Mouse (Mus musculus): Measurements from ENCODE around the gene Serinc1.

DNA sequence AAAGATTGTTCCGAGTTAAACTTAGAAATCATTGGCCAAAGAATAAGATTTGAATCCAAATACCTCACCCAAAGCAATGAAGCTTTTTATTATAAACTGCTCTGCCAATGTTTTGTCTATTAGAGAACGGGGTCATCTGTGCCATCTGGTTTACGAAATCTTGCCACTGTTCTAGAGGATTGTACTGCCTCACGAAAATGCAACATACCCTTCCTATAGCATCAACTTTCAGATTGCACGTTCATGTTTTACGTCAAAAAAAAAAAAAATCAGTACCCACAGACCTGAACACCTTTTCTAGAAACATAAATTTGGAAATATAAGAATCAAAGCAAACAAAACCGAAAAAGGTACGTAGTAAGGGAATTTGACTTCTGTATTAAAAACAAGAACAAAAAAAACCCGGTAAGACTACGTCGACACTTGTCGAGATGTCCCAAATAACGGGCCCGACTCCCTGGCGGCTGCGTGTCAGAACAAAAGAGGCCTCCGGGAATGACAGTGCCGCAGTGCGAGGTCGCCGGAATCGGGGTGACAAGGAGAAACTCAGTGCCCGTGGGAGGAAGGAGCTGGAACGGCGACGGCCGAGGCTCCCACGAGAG lies 613 bp downstream of the Serinc1 start:
- TF ChIP-seq CHD2 (IDR thresholded peaks at IDR 0.05; ENCODE audit: low read depth, low read length): no peak
- TF ChIP-seq HCFC1 (IDR thresholded peaks at IDR 0.05; ENCODE audit: borderline replicate concordance, insufficient read depth, low read length): no peak
- TF ChIP-seq ZNF384 (IDR thresholded peaks at IDR 0.05; ENCODE audit: low read depth, low read length): no peak
